Mouse (Mus musculus): Measurements from ENCODE around the gene Cobll1.
"Not testable (repeated sequence)": the region's sequence is repeated elsewhere in the genome, so short reads cannot be mapped to it uniquely, and the experiment has no call there.

Gene Cobll1

DNA sequence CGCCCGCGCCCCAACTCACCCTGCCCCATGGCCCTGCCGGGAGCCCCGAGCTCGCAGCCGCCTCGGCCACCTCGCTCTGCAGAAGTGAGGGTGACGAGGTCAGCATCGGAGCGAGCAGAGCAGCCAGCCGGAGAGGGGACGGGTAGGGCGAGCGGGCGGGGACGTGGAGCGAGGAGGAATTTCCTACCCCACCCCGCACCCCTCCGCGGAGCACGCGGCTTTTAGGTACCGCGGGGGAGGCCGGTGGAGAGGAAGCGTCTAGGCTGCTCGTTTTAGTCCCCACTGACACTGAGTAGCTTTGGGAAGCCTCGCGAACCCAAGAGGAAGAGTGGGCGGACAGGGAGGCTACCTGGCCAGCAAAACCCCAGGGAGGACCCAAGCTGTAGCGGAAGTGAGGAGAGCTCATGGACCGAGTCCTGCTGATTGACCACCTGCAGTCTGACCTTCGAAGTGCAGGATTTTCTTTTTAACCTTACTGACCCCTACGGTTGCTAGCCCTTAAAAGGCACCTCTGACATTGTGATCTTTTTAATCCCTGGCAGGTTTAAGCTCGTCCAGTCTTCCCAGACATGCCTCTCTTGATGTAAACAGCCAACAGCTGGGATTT is at the start of gene Cobll1:
Gene Cobll1, minus strand, starts transcription at position 440 of the 607 bp plus-strand sequence.
- no peak for DNase-seq

DNA sequence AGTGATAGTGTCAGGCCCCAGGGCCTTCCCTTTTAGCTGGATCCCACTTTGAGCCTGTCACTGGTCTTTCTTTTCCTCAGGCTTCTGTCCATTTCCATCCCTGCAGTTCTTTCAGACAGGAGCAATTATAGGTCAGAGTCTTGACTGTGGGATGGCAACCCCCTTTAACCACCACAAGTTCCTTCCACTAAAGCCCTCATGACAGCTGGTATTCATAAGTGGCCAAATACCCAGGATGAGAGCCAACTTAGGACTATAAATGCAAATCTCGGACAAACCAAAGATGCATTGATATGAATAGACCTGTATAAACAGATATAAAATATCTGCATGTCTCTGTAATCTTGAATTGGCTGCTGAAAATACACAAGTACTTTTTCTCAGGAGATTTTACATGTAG is 49.5 kb upstream of the Cobll1 start:
- no peak for DNase-seq

DNA sequence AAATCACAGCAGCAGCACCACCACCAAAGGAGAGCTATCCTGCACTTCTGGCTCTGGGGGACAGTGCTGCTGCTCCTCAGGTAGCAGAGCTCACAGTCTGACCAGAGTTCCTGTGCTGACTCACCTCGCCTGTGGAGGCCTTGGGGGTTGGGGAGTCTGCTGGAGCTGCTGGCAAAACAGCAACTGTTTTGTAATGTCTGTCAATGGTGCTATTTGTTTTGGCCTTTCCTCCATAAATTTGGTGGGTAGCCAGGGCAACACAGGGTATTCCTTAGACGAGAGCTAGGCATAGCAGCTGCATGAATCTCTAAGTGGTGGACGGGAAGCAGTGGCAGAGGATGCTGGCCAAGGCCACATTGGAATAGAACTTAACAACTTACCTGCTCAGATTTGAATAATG is 46.2 kb upstream of the Cobll1 start:
- DNase-seq = peak; percentile 22

DNA sequence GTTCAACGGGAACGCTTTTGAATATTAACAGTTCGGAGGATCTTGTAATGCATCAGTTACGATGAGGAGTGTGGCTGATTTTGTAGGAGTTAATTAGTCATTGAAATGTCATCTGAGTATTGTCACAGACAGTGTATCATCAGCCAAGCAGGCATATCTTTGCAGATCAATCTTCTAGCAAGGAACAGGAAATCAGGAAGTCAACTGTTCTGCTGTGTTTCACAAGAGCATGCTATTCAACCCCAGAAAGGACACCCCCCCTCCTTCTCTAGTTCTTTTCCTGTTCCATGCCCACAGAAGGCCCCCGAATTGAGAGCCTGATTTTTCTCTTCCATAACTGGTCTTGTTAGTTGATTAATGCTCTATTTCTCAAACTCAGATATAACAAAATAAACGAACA is 43.8 kb upstream of the Cobll1 start:
- no peak for DNase-seq

DNA sequence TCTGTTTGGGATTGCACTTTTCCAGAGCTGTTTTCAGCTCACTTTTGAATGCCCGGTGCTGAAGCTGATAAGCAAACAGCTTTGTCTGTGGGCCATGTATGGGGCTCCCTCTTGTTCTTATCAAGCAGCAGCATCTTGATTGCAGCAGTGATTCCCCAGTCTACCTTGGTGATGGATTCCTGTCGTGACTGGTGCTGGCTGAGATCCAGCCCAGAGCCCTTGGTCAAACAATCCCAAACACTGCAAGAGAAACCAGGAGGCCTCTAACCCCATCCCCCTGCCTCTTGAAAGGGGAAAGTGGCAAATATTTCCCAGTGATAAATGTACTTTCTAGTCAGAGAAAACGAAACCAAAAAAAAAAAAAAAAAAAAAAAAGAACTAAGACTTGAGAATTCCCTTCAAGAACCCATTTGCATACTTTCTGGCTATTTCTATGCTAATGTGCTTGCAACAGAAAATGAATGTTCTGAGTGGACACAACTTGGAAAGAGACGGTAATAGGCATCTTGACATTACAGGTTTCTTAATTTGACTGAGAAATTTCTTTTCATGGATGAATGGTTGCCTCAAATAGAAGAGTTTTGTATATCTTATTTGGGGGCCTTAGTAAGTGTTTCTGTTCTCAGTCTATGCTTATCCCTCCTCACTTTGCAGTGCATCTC is 40.0 kb upstream of the Cobll1 start:
- DNase-seq = peak; percentile 29

DNA sequence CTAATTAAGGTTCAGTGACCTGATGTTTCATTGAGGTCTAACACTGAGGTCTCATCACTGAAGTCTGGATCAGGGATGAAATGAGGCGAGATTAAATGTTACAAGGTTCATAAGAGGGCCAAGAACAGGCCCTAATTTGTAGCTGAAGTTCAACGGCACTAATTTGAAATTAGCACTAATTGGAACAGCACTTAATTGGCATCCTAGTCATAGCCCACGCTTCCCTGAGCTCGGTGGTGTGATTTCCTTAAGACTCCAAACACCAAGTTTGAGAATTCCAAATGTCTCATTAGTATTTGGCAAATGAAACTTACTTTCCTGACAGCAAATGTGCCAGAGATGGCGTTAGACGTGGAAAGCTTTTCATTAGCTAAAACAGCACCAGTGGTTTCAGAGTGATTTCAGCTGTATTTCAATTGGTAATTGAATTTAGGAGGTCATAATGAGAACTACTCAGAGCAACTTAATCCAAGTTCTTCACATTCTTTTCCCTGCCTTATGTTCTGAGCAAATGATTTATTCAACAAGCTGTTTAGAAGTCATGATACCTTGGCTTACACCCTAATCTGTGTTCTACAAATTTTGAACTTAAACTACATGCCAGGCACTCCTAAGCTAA is 36.3 kb upstream of the Cobll1 start:
- no peak for DNase-seq

DNA sequence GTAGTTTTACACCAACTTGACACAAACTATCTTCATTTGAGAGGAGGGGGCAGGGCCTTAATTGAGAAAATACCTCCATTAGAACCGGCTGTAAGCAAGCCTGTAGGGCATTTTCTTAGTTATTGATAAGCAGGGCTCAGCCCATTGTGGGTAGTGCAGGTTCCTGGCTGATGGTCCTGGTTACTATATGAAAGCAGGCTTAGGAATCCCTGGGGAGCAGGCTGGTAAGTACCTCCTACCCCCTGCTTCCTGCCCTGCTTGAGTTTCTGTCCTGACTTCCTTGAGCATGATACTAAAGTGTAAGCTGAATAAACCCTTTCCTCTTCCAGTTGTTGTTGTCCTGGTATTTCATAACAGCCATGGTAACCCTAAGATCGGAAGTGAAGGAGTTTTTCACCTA is 34.7 kb upstream of the Cobll1 start:
- DNase-seq = no peak

DNA sequence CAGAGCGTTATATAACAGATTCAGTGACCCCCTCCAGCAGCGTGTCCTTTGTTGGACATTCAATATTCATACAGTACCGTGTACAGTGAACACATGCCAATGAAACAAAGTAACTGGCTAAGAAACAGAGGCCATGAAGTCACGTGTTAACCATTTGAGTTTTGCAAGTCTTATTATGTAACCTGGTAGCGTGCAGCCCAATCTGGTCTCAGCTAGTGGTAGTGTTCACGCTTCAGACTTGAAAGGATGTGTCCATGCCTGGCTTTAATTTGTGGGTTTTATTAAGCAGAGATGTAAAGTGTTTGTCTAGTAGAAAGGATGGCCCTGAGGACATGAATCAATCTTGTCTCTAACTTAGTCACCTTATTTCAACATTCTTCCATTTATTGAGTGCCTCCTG is 29.5 kb upstream of the Cobll1 start:
- no peak for DNase-seq

DNA sequence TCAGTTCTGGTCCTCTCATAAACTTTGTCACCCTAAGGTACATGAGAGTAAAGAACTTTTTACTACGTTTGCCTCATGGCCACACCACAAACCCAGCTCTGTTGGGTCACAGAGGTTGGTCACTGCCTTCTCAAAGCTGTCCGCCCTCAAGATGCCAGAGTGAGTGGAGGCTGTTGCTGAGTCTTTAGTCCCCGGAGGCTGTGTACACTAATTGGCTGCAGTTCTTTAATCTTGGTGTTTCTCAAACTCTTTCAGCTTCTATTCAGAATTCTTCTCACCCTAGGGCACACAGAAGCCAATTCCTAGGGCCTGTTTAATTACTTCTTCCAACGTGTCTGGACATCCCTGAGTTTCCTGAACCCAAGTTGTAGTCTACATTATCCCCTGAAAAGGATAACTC is 28.6 kb upstream of the Cobll1 start:
- no peak for DNase-seq

DNA sequence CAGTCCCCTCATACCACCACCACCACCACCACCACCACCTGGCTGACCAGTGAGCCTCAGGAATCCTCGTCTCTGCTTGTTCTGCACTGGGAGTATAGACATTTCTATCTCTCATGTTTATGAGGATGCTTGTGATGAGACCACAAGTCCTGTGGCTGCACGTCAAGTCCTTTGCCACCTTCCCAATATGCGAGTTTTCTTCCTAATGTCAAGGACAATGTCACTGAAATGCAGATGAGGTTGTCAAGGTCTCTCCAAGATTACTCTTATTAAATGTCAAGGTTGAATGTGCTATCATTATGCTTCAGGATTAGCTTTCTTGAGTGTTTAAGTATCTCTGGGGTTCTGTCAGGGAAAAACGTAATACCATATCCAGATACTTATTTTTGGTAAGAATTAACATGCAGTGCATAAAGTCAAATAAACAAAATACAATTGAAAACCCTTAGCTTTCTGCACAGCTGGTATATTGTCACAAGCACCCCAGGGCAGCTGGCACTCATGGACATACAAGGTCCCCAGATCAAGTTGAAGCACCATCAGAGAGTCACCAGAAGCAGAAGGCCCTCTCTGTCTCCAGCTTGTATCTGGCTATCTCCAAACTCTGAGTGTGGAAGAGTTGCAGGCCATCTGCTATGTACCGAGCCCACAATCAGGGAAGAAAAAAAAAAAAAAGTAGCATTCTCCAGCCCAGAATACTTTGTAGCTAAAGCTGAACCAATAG is 27.5 kb upstream of the Cobll1 start:
- no peak for DNase-seq

DNA sequence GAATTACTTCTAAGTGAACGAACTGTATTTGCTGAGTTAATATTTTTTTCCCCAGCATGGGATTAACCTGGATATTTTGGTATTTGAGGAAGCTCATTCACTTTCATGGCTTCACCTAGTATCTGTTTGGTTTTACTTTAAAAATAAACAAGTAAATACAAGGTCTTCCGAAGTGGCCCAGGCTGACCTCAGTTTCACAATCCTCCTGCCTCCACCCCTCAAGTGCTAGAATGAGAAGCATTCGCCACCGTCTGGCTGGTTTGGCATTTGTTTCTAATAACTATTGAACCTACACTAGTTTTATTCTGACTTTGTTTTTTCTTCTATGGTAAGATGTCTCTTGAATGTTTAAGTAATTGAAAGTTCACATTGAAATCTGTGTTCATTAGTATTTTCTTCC is 23.0 kb upstream of the Cobll1 start:
- DNase-seq = no peak

DNA sequence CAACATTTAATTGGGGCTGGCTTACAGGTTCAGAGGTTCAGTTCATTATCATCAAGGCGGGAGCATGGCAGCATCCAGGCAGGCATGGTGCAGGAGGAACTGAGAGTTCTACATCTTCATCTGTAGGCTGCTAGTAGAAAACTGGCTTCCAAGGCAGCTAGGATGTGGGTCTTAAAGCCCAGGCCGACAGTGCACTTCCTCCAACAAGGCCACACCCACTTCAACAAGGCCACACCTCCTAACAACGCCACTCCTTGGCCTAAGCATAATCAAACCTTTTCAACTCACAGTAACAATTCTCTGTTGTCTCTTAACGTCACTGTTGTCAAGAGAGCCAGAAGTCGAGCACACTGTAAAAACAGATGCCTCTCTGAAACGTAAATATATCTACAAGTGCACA is 21.6 kb upstream of the Cobll1 start:
- not testable (repeated sequence) for DNase-seq

DNA sequence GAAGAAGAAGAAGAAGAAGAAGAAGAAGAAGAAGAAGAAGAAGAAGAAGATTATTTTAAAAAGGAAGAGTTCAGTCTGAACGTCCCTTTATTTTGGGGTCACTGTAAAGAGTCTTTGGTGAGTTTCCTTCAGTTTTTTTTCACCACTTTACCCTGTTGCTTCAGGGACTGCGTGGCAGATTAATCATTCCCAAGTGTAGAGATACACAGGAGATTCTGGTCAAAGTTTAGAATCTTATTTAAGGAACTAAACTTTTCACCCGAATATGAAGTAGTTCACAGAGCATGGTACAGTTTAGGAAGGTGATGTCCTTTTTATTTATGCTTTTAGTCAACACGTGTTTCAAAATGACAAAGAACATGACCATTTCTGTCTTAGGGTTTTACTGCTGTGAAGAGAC is 21.2 kb upstream of the Cobll1 start:
- no peak for DNase-seq

DNA sequence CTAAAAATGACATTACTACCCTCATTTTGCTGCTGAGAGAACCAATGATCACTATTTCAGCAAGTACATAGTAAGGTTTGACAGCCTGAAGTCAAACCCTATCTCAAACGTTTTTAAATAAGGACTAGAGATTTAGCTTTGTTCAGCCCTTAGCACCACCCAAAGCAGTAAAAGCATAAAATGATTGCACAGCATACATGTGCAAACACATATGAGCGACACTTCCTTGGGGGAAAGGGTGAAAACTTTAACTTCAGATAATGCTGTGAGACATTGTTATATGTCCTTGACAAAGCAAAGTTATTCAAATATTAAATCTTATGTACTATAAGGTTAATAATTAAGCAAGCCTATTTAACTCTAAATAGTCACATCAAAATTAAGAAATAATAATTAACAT is 18.2 kb upstream of the Cobll1 start:
- no peak for DNase-seq

DNA sequence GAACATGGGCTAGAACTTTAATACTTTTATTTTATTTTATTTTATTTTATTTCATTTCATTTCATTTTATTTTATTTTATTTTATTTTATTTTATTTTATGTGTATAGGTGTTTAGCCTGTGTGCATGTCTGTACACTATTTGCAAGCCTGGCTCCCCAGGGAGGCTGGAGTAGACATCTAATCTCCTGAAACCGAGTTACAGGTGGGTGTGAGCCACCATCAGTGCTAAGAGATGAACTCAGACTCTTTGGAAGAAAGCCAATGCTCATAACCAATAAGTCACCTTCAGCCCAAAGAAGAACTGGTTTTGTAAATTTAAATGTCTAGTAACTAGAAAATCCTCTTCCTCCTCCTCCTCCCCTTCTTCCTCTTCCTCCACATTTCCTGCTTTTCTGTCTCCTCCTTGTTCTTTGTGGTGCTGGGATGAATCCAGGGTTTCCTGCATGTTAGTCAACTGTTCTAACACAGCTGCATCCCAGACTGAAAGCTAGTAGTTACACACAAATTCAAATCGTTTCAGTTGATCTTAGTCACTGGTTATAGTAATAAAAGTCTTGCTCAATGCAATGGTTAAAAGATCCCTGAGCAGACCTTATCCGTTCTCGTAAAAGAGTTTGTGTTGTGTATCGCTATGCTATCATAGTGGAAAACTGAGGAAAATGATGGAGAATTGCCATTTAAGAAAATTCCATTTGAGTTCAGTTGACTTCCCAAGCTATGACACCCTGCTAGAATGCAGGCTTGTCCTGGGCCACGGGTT is 17.5 kb upstream of the Cobll1 start:
- no peak for DNase-seq

DNA sequence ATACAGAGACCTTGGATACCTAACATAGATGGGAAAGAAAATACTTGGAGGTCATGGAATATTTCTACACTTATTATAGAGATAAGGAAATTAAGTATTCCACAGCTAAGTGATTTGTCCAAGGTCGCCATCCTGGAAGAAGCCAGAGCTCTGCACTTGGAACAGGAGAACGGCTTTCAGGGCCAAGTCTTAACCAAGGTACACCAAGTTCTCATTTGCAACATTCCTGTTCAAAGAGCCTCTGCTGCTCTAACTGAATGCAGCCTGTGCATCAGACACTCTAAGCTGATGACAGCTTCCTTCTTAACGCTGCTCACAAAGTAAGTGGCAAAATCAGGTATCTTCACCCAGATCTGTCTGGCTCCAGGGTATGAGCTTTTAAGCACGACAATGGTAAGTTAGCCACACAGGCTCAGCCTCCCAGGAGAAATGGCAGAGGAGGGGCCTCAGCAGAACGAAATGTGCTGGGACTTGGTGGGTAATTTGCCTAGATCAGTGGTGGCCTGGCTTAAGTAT is 11.4 kb upstream of the Cobll1 start:
- no peak for DNase-seq

DNA sequence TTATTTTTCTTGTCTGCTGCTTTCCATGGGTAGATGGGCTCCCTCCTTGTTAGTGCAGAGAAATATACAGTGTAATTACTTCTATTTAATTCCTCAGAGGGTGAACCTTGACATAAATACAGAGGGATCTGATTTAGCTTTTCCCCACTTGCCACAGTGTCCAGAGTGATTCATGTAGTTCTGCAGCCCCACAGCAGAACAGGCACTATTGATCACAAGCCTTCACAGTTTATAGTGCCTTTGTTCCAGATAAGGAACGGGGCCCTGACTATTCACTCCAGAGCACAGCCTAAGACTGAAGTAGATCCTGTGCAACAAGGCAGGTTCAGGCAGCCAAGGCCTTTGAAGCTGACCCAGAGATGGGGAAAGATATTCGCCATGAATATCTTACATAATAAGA is 10.4 kb upstream of the Cobll1 start:
- no peak for DNase-seq

DNA sequence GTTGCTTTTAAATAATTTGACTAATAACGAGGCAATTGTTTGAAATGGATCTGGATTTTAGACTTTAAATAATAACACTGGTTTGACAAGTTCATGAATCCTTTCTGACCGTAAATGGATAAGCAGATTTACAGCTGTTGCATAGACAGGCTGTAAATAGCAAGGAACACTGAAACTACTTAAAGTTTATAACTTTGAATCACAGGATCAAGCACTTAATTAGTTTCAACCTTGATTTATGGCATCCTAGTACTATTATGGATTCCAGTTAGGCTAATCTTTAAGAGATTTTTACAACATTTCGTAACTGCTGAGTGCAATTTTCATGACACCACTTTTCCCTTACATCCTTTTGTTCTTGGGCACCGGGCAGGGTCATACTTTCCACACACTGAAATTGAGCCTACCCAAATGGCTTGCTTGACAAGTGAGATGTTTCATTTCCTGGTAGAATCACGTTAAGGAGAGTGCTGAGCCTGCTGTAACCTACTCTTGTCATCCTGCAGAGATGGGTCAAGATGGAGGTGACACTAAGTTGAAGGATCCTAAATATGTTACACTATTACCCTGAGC is 1.1 kb upstream of the Cobll1 start:
- no peak for DNase-seq

DNA sequence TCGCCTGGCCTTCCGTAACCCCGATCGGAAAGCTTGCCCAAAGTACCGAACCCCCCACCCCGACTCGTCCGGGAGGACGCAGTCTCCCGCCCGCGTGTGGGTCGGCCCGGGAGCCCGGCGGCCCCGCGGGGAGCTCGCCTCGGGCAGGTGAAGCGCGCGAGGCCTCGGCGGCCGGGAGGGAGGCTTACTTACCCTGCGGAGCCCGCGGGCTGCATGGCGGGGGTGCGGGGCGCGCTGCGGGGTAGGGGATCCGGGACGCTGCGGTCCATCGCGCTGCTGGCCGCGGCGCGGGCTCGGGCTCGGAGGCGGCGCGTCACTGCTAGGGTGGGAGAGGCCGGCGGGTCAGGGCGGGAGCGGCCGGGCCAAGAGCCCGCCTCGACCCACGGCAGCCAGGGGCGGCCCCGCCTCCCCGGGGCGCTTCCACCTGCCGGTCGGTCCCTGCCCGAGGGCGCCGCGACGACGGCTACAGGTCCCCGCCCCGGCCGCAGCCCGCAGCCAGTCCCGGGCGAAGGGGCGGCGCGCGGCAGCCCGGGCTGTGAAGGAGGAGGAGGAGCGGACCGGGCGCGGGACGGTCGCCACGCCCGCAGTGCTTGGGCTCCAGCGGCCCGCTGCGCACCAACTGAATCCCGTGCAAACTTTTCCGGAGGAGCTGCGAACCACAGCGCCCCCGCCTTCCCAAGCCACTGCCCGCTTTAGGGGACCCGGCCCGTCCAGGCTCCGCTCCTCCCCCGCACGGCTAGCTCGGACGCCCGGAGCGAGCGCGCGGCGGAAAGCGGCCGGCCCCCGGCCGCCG is 836 bp downstream of the Cobll1 start:
- DNase-seq = peak; percentile 93

DNA sequence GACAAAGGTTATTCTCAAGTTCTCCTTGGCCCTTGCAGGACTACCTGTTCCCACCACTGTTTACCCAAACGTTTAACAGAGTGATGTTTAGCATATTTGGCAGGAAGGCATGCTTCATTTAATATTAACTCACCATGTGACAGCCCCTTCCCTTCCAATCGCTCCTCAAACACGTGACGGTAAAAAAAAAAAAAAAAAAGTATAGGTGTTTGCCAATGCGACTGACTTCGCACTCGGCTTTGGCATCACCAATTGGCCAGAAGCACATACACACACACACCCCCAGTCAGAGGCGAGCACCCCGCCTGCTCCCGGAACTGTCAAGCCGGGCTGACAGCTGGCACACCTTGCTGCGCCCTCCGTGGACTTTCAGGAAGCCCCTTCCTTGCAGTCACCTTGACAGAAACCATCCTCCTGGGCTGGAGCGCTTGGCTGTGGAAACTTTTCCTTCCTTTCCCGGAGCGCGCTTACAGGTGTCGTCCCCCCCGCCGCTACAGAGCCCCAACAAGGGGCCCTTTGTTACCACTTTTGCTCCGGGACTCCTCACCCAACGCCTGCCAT is 1.5 kb downstream of the Cobll1 start:
- peak; percentile 93 for DNase-seq

DNA sequence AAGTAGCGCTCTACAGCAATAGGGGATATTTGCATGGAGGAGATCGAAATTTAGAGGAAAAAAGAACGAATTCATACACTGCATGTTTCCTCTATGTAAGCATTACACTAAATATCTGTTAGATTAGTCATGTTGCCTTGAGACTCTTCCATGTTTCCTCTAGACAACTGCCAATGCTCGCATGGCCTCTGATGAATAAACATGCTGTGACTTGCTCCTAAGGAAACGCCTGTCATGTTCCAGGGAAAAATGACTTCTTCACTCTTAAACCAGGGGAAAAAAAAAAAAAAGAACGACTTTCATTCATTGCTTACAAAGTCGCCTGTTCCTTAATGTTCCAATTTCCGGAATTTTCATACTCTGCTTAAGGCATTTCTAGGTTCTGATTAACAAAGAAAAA is 2.1 kb downstream of the Cobll1 start:
- DNase-seq = no peak

Measured in kidney, adult 11 months (tissue).